Mouse (Mus musculus) intestine, embryonic 15.5 days (tissue): Measurements from ENCODE around the gene Mia. TPM values are rescaled to one million over a fixed set of nuclear protein-coding genes. Genes with fewer than 3 reads are reported as not detected.
A peak's percentile ranks its signal among the peaks of the same experiment; 100 is the strongest.

Experiments used
- ATAC-seq: fragments of 200-750 bp; cut with Nextera tagmentation; 2 replicates; pipeline ENCODE4 v1.8.0; 2017; ENCODE audit warnings: moderate TSS enrichment, moderate library complexity
- H3K27ac ChIP-seq: fragments of 300-500 bp; sonication (generic); 2 replicates; pipeline ENCODE4 v1.5.1; 2015; ENCODE audit warnings: mild to moderate bottlenecking, inconsistent platforms
- H3K27me3 ChIP-seq: fragments of 300-500 bp; sonication (generic); replicated peaks from 2 replicates; pipeline ENCODE4 v1.6.1; 2015; ENCODE audit warnings: inconsistent platforms
- H3K36me3 ChIP-seq: fragments of 300-500 bp; sonication (generic); 2 replicates; pipeline ENCODE4 v1.6.1; 2015; ENCODE audit warnings: inconsistent platforms
- H3K4me1 ChIP-seq: fragments of 300-500 bp; sonication (generic); replicated peaks from 2 replicates; pipeline ENCODE4 v1.6.1; 2015; ENCODE audit warnings: inconsistent platforms
- H3K4me2 ChIP-seq: fragments of 300-500 bp; sonication (generic); replicated peaks from 2 replicates; pipeline ENCODE4 v1.6.1; 2015; ENCODE audit warnings: mild to moderate bottlenecking, inconsistent platforms
- H3K4me3 ChIP-seq: fragments of 300-500 bp; sonication (generic); replicated peaks from 2 replicates; pipeline ENCODE4 v1.5.1; 2015; ENCODE audit warnings: inconsistent platforms
- H3K9ac ChIP-seq: fragments of 300-500 bp; sonication (generic); 2 replicates; pipeline ENCODE4 v1.6.1; 2015; ENCODE audit warnings: inconsistent platforms
- H3K9me3 ChIP-seq: fragments of 300-500 bp; sonication (generic); 2 replicates; pipeline ENCODE4 v1.6.1; 2016; ENCODE audit warnings: inconsistent platforms
- WGBS: fragments of 180-500 bp; shearing (Covaris S2); methylation state at CpG from one replicate; pipeline ENCODE4 v1.1.7; 2015; 5-methylcytosine and 5-hydroxymethylcytosine counted together
- polyA plus RNA-seq: library from polyadenylated mRNA; unstranded; fragments of >200 nt; fragmentation: Nextera tagmentation; extraction: Ambion mirVana; gene quantifications from 2 replicates; pipeline ENCODE4 v1.2.1, GENCODE M21; 2015

Gene Mia
- polyA plus RNA-seq, 1 experiment from 2014 or later: 6.4 TPM

DNA sequence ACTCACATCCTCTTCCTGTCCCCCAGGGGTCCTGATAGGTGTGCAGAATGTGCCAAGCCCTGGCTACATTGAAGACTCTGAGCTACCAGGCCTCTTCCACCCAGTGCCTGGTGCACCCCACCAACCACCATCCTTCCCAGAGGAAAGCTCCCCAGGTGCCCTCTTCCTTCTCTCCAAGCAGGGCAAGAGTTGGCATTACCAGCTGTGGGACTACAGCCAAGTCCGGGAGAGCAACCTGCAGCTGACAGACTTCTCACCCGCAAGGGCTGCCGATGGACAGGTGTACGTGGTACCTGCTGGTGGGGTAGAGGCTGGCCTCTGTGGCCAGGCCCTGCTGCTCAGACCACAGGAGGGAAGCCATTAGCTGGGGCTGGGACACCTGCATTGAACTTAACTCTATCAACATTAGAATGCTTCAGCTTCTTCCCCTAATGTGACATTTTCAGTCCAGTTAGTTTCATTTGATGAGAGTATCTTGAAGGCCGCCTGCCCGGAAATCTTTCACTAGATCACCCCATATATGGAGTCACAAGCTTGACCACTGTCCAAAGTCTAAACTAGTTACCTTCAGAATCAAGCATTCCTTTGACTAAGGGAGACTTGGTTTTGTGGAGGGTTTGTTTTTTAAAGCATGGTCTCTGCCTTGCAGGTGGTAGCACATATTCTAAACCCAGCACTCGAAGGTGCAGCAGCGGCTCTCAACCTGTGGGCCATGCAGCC lies 22.9 kb upstream of the Mia start:
- H3K9me3 ChIP-seq: no peaks in the 10 kb centered on the region
- H3K36me3 ChIP-seq: peaks cover 13% of the 10 kb centered on the region
- H3K27me3 ChIP-seq: no peaks in the 10 kb centered on the region
- no peak overlapping the region for H3K4me2 ChIP-seq
- H3K27ac ChIP-seq: no peak overlapping the region
- no peak overlapping the region for H3K4me3 ChIP-seq
- no peaks in the 10 kb centered on the region for H3K4me1 ChIP-seq
- no peak for ATAC-seq
- H3K9ac ChIP-seq: no peak overlapping the region
- WGBS: 93% methylated on average over 8 of the region's 8 CpGs

- H3K4me3 ChIP-seq: no peak overlapping the region
- peaks cover 10% of the 10 kb centered on the region for H3K4me1 ChIP-seq
- H3K27ac ChIP-seq: no peak overlapping the region
- no peak overlapping the region for H3K9ac ChIP-seq
- ATAC-seq: no peak
- no peaks in the 10 kb centered on the region for H3K27me3 ChIP-seq
- H3K9me3 ChIP-seq: no peaks in the 10 kb centered on the region
- WGBS: 95% methylated on average over 8 of the region's 8 CpGs
- no peak overlapping the region for H3K4me2 ChIP-seq
- H3K36me3 ChIP-seq: peaks cover 10% of the 10 kb centered on the region
Observed at GRCm38 (mm10) chr7:27198779-27199178, 17.8 kb upstream of the Mia start.

- peaks cover 13% of the 10 kb centered on the region for H3K4me1 ChIP-seq
- H3K27me3 ChIP-seq: no peaks in the 10 kb centered on the region
- no peak overlapping the region for H3K4me3 ChIP-seq
- H3K9ac ChIP-seq: no peak overlapping the region
- peaks cover 11% of the 10 kb centered on the region; the same call in 1 of the 2 replicates for H3K36me3 ChIP-seq
- no peak overlapping the region for H3K4me2 ChIP-seq
- H3K27ac ChIP-seq: no peak overlapping the region
- H3K9me3 ChIP-seq: no peaks in the 10 kb centered on the region
- ATAC-seq: no peak
Observed at GRCm38 (mm10) chr7:27198355-27198754, 17.4 kb upstream of the Mia start.

- Histone ChIP-seq H3K4me3 (no peak overlapping the region), H3K4me2 (no peak overlapping the region), H3K4me1 (peaks cover 13% of the 10 kb centered on the region), H3K9ac (no peak overlapping the region), H3K27me3 (no peaks in the 10 kb centered on the region), H3K36me3 (peaks cover 9% of the 10 kb centered on the region), H3K27ac (no peak overlapping the region), H3K9me3 (no peaks in the 10 kb centered on the region)
- 89% methylated on average over 8 of the region's 8 CpGs for WGBS
- ATAC-seq: no peak
Observed at GRCm38 (mm10) chr7:27197634-27198033, 16.7 kb upstream of the Mia start.

GRCm38 (mm10) chr7:27197136-27197535 lies 16.2 kb upstream of the Mia start:
- Histone ChIP-seq H3K4me2 (no peak overlapping the region), H3K36me3 (peaks cover 13% of the 10 kb centered on the region)

DNA sequence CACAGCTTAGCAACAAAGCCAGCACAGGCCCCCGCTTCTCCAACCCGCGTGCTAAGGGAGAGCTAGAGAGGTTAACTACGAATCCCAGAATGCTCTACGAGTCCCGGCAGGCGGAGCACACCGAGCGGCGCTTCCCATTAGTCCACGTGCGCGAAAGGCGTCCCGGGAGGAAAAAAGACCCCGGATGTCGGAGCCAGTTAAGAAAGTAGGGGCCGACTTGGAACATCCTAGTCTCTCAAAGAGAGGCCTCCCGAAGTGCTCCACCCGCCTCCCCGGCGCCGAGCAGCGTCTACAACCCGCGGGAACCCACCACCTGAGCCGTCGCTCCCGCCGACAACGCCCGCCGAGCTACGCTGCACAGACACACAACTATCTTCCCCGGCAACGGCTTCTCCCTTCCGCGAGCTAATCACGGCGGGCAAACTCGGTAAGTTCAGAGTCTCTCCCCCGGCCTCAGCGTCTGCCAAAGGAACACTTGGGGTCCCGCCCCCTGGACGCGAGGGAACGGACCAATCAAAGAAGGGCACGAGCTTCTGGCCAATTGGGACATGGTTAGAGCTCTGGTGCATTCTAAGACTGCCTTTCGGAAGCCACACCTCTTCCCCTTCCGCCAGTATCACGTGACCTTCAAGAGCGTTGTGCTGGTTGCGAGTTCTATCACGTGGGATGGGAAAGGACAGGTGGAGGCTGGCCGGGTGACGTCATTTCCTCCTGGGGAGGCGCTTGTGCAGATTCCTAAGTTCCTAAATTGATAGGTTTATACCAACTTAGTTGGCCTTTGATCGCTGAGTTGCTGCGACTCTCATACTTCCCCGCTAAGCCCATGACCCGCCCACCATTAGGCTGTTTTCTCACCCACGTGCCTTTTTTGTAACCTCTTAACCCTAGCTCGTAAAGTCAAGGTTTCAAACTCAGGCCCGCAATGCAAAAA lies 15.0 kb upstream of the Mia start, which contains the start of the genes BC024978 and Snrpa:
TSS of gene BC024978 (plus strand) at position 101 of the 931 bp plus-strand sequence.
TSS of gene Snrpa (minus strand) at position 591 of the 931 bp plus-strand sequence.
- Histone ChIP-seq H3K9ac (peak within 1 kb of the TSS; percentile 91), H3K4me3 (peak within 1 kb of the TSS; percentile 80), H3K36me3 (peaks cover 25% of the 10 kb centered on the region), H3K9me3 (no peaks in the 10 kb centered on the region), H3K27ac (peak within 1 kb of the TSS; percentile 100), H3K4me1 (peaks cover 13% of the 10 kb centered on the region), H3K4me2 (peak within 1 kb of the TSS; percentile 80), H3K27me3 (no peaks in the 10 kb centered on the region)
- WGBS: under 1% methylated on average over 64 of the region's 64 CpGs
- peak; percentile 99 for ATAC-seq

More at GRCm38 (mm10) chr7:27197136-27197535, 16.2 kb upstream of the Mia start:
- no peak for ATAC-seq
- no peak overlapping the region; the same call in 1 of the 2 replicates for H3K27ac ChIP-seq
- H3K9me3 ChIP-seq: no peaks in the 10 kb centered on the region
- H3K4me1 ChIP-seq: peaks cover 13% of the 10 kb centered on the region
- H3K4me3 ChIP-seq: no peak overlapping the region
- no peaks in the 10 kb centered on the region for H3K27me3 ChIP-seq
- no peak overlapping the region for H3K9ac ChIP-seq
- WGBS: 87% methylated on average over 3 of the region's 3 CpGs

DNA sequence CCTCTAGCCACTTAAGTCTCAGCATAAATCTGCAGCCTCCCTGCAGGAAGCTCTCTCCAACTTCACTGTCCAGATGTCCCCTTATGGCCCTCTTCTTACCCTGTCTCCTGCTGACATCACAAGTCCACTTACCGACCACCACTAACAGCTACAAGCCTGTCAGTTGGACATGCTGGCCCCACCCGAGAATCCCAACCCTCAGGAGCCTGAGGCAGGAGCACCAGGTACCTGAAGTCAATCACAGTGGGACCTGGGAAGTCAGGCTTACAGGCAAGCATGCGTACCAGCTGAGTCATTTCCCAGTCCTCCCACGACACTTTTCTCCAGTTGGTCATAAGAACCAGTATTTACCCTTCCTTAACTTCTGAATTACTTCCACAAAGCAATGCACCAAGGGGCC lies 12.8 kb upstream of the Mia start:
- WGBS: 74% methylated on average over 4 of the region's 4 CpGs
- Histone ChIP-seq H3K9me3 (no peaks in the 10 kb centered on the region), H3K27me3 (no peaks in the 10 kb centered on the region), H3K9ac (no peak overlapping the region), H3K4me1 (peaks cover 13% of the 10 kb centered on the region), H3K4me3 (no peak overlapping the region), H3K27ac (no peak overlapping the region), H3K36me3 (peaks cover 48% of the 10 kb centered on the region), H3K4me2 (no peak overlapping the region)
- no peak for ATAC-seq

DNA sequence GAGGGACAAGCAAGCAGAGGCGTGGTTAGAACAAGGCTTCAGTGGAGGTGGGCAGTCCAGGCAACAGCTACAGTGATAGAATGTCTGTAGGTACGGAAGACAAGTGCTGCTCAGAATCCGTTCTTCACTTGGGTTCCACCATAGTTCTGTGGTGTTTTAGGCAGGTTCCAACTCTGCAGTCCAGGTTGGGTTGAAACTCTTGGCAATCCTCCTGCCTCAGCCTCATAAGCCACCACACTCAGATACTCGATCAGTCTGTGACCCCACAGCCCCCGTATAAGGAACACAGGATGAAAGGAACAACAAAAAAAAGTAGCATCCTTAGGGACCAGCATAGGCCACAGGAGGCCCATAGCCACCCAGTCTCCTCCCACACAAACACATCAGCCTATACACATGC lies 11.5 kb upstream of the Mia start:
- Histone ChIP-seq H3K4me3 (no peak overlapping the region), H3K9me3 (no peaks in the 10 kb centered on the region), H3K4me2 (no peak overlapping the region), H3K36me3 (peaks cover 54% of the 10 kb centered on the region), H3K27me3 (no peaks in the 10 kb centered on the region), H3K4me1 (peaks cover 13% of the 10 kb centered on the region), H3K9ac (no peak overlapping the region), H3K27ac (no peak overlapping the region)
- WGBS: 94% methylated on average over 5 of the region's 5 CpGs
- no peak for ATAC-seq

GRCm38 (mm10) chr7:27189271-27189931 lies 8.4 kb upstream of the Mia start:
- WGBS: 96% methylated on average over 10 of the region's 10 CpGs
- no peak for ATAC-seq
- Histone ChIP-seq H3K4me1 (peaks cover 7% of the 10 kb centered on the region), H3K27me3 (no peaks in the 10 kb centered on the region), H3K4me3 (no peak overlapping the region), H3K36me3 (peaks cover 81% of the 10 kb centered on the region), H3K4me2 (no peak overlapping the region), H3K27ac (no peak overlapping the region), H3K9ac (no peak overlapping the region), H3K9me3 (no peaks in the 10 kb centered on the region)

DNA sequence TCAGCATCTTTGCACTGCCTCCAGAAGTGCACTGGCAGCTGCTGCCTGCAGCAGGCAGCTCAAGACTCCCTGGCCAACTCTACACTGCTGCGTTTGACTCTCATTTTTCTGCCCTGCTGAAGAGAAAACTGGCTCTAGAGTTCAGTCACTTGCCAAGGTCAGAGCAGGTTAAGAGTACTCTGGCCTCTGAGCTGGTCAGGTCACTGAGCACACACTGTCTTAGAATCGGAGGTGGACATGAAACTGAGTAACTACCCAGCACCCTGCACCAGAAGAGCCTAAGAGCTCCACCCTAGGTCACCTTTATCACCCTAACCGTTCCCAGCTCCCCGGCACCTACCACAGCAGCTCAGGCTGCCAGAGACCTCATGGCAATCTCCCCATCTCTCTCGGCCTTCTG lies 5.0 kb upstream of the Mia start:
- H3K27me3 ChIP-seq: no peaks in the 10 kb centered on the region

DNA sequence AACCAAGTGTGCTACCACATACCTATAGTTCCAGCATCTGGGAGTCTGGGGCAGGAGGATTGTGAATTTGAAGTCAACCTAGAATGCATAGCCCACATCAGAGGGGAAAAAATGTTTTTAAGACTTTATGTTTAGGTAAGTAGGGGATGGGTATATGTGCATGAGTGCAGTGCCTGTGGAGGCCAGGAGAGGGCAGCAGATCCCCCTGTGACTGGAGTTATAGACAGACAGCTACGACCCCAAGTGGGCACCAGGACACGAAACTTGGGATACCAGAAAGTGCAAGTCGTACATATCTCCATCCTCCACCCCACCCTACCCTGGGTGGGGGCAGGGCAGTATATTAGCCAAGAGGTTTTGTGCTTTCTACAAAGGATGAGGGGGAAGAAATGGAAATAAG lies 4.0 kb upstream of the Mia start:
- 64% methylated on average over 3 of the region's 3 CpGs for WGBS
- Histone ChIP-seq H3K9ac (no peak overlapping the region), H3K9me3 (no peaks in the 10 kb centered on the region), H3K27me3 (no peaks in the 10 kb centered on the region), H3K4me1 (0 out of 2 replicates have a peak, but pooled peaks cover 6% of the 10 kb centered on the region), H3K27ac (no peak overlapping the region), H3K4me3 (no peak overlapping the region), H3K4me2 (no peak overlapping the region), H3K36me3 (peaks cover 46% of the 10 kb centered on the region)
- ATAC-seq: no peak

More for the DNA sequence above, 5.0 kb upstream of the Mia start:
- Histone ChIP-seq H3K4me3 (no peak overlapping the region), H3K4me2 (no peak overlapping the region), H3K9ac (no peak overlapping the region), H3K36me3 (peaks cover 56% of the 10 kb centered on the region), H3K27ac (no peak overlapping the region), H3K9me3 (no peaks in the 10 kb centered on the region), H3K4me1 (no peaks in the 10 kb centered on the region)
- WGBS: 93% methylated on average over 5 of the region's 5 CpGs
- no peak for ATAC-seq

GRCm38 (mm10) chr7:27182498-27182897 lies 1.5 kb upstream of the Mia start:
- 77% methylated on average over 1 of the region's 1 CpGs for WGBS
- Histone ChIP-seq H3K4me3 (no peak overlapping the region), H3K9me3 (no peaks in the 10 kb centered on the region), H3K36me3 (peaks cover 28% of the 10 kb centered on the region), H3K4me2 (no peak overlapping the region), H3K9ac (no peak overlapping the region), H3K4me1 (peaks cover 13% of the 10 kb centered on the region; the same call in 1 of the 2 replicates), H3K27me3 (no peaks in the 10 kb centered on the region), H3K27ac (no peak overlapping the region)
- ATAC-seq: no peak
